Mouse (Mus musculus) liver, adult 2 months (tissue): Measurements from ENCODE around the gene Pigl. TPM values are rescaled to one million over a fixed set of nuclear protein-coding genes. Genes with fewer than 3 reads are reported as not detected.

Experiments used
- DNase-seq: peaks from one replicate; pipeline ENCODE4 v3.0.0-alpha.2; 2011; ENCODE audit warnings: low read depth, low spot score; ENCODE audit errors: extremely low read depth
- H3K27ac ChIP-seq: fragments of 200-500 bp; replicated peaks from 2 replicates; pipeline ENCODE4 v1.5.1; 2012; ENCODE audit warnings: low read depth, mild to moderate bottlenecking, control low read depth, inconsistent platforms, low read length; ENCODE audit not compliant: insufficient read depth
- H3K27me3 ChIP-seq: fragments of 200-500 bp; 2 replicates; pipeline ENCODE4 v1.6.1; 2012; ENCODE audit warnings: mild to moderate bottlenecking, moderate library complexity, low read length, inconsistent platforms; ENCODE audit not compliant: control insufficient read depth, insufficient read depth
- H3K36me3 ChIP-seq: fragments of 200-500 bp; 2 replicates; pipeline ENCODE4 v1.6.1; 2012; ENCODE audit warnings: low read length, inconsistent platforms; ENCODE audit not compliant: control insufficient read depth, insufficient read depth
- H3K4me1 ChIP-seq: fragments of 200-500 bp; 2 replicates; pipeline ENCODE4 v1.6.1; 2011; ENCODE audit warnings: low read length; ENCODE audit not compliant: control insufficient read depth, insufficient read depth
- H3K4me3 ChIP-seq: fragments of 200-500 bp; 2 replicates; pipeline ENCODE4 v1.5.1; 2011; ENCODE audit warnings: low read depth, mild to moderate bottlenecking, control low read depth, low read length, moderate library complexity; ENCODE audit not compliant: insufficient read depth
- H3K79me2 ChIP-seq: fragments of 200-500 bp; 2 replicates; pipeline ENCODE4 v1.6.1; 2012; ENCODE audit warnings: inconsistent platforms, mild to moderate bottlenecking, low read length, moderate library complexity; ENCODE audit not compliant: control insufficient read depth, insufficient read depth
- H3K9ac ChIP-seq: fragments of 200-500 bp; 2 replicates; pipeline ENCODE4 v1.6.1; 2012; ENCODE audit warnings: low read depth, mild to moderate bottlenecking, control low read depth, inconsistent platforms, low read length
- CTCF ChIP-seq: fragments of 200-500 bp; IDR thresholded peaks from 2 replicates; pipeline ENCODE4 v1.5.1; 2011; ENCODE audit warnings: low read depth, low read length, control low read depth
- POLR2A ChIP-seq: fragments of 200-500 bp; IDR thresholded peaks from 2 replicates; pipeline ENCODE4 v1.6.1; 2011; ENCODE audit warnings: low read length, control low read depth; ENCODE audit not compliant: insufficient read depth; ENCODE audit errors: extremely low read depth
- WGBS: fragments of 180-500 bp; shearing (Covaris S2); methylation state at CpG from one replicate; pipeline ENCODE4 v1.1.7; 2018; 5-methylcytosine and 5-hydroxymethylcytosine counted together
- polyA plus RNA-seq: library from polyadenylated mRNA; depleted of rRNA; stranded (reverse); fragments of >200 nt; gene quantifications from 2 replicates; pipeline ENCODE4 v1.2.3, GENCODE M21; 2012
- total RNA-seq: library from RNA; depleted of rRNA; stranded (reverse); fragments of >200 nt; gene quantifications from 2 replicates; pipeline ENCODE4 v1.2.3, GENCODE M21; 2014

Pigl gene
- total and polyA plus RNA-seq, 2 experiments: 1.5 to 3.6 TPM

GRCm38 (mm10) chr11:62551226-62552119, 93.2 kb downstream of the Pigl start:
- H3K36me3 ChIP-seq: peaks cover 14% of the 10 kb centered on the region
- H3K4me1 ChIP-seq: peaks cover 12% of the 10 kb centered on the region
- H3K27ac ChIP-seq: peak overlapping the region; percentile 88
- peak overlapping the region; percentile 90 for H3K9ac ChIP-seq
- TF ChIP-seq POLR2A: peak; percentile 98
- no peak for TF ChIP-seq CTCF
- no peaks in the 10 kb centered on the region for H3K27me3 ChIP-seq
- peaks cover 4% of the 10 kb centered on the region; the same call in 1 of the 2 replicates for H3K79me2 ChIP-seq
- peak overlapping the region; percentile 85 for H3K4me3 ChIP-seq
- DNase-seq: peak; percentile 76
- 1% methylated on average over 58 of the region's 58 CpGs for WGBS

GRCm38 (mm10) chr11:62553186-62553585, 94.9 kb downstream of the Pigl start:
- H3K27me3 ChIP-seq: no peaks in the 10 kb centered on the region
- H3K4me3 ChIP-seq: peak overlapping the region; percentile 45; the same call in 1 of the 2 replicates
- no peak overlapping the region for H3K9ac ChIP-seq
- peaks cover 14% of the 10 kb centered on the region for H3K4me1 ChIP-seq
- TF ChIP-seq POLR2A (no peak), CTCF (no peak)
- peaks cover 4% of the 10 kb centered on the region; the same call in 1 of the 2 replicates for H3K79me2 ChIP-seq
- no peak overlapping the region for H3K27ac ChIP-seq
- WGBS: 6% methylated on average over 1 of the region's 1 CpGs
- no peak for DNase-seq
- peaks cover 14% of the 10 kb centered on the region for H3K36me3 ChIP-seq

- Histone ChIP-seq H3K36me3 (peaks cover 14% of the 10 kb centered on the region), H3K79me2 (peaks cover 4% of the 10 kb centered on the region; the same call in 1 of the 2 replicates), H3K9ac (no peak overlapping the region), H3K27ac (no peak overlapping the region), H3K4me1 (peaks cover 17% of the 10 kb centered on the region), H3K27me3 (no peaks in the 10 kb centered on the region), H3K4me3 (peak overlapping the region; percentile 45; the same call in 1 of the 2 replicates)
- 70% methylated on average over 5 of the region's 5 CpGs for WGBS
- DNase-seq: no peak
- TF ChIP-seq CTCF: no peak
- no peak for TF ChIP-seq POLR2A
Measured at GRCm38 (mm10) chr11:62553633-62554032, 95.4 kb downstream of the Pigl start.

- Histone ChIP-seq H3K9ac (peak overlapping the region; percentile 10; the same call in 1 of the 2 replicates), H3K27ac (no peak overlapping the region), H3K4me3 (peak overlapping the region; percentile 19; the same call in 1 of the 2 replicates), H3K79me2 (peaks cover 4% of the 10 kb centered on the region; the same call in 1 of the 2 replicates), H3K4me1 (peaks cover 21% of the 10 kb centered on the region), H3K27me3 (no peaks in the 10 kb centered on the region), H3K36me3 (peaks cover 14% of the 10 kb centered on the region)
- TF ChIP-seq POLR2A: no peak
- DNase-seq: peak; percentile 23
- 70% methylated on average over 5 of the region's 5 CpGs for WGBS
Measured at GRCm38 (mm10) chr11:62554163-62554855, 96.0 kb downstream of the Pigl start.

GRCm38 (mm10) chr11:62554934-62555517, 96.8 kb downstream of the Pigl start:
- TF ChIP-seq CTCF (no peak), POLR2A (no peak)
- H3K9ac ChIP-seq: no peak overlapping the region
- H3K27ac ChIP-seq: no peak overlapping the region
- no peaks in the 10 kb centered on the region for H3K27me3 ChIP-seq
- H3K36me3 ChIP-seq: peaks cover 14% of the 10 kb centered on the region
- H3K4me3 ChIP-seq: no peak overlapping the region
- peaks cover 4% of the 10 kb centered on the region; the same call in 1 of the 2 replicates for H3K79me2 ChIP-seq
- peaks cover 21% of the 10 kb centered on the region for H3K4me1 ChIP-seq
- peak; percentile 46 for DNase-seq
